Mouse (Mus musculus) intestine, postnatal 0 days (tissue): ENCODE measurements around the gene Pcdh19. TPM values are rescaled to one million over a fixed set of nuclear protein-coding genes. Genes with fewer than 3 reads are reported as not detected.
A peak's percentile ranks its signal among the peaks of the same experiment; 100 is the strongest.

Experiments
- ATAC-seq: fragments of 200-750 bp; cut with Nextera tagmentation; 2 replicates; pipeline ENCODE4 v1.8.0; 2017; ENCODE audit warnings: mild to moderate bottlenecking, moderate TSS enrichment, moderate library complexity
- H3K27ac ChIP-seq: fragments of 300-500 bp; sonication (generic); 2 replicates; pipeline ENCODE4 v1.5.1; 2014; ENCODE audit warnings: mild to moderate bottlenecking, low read depth, low read length, moderate library complexity
- H3K27me3 ChIP-seq: fragments of 300-500 bp; sonication (generic); replicated peaks from 2 replicates; pipeline ENCODE4 v1.6.1; 2014; ENCODE audit warnings: low read length, mixed read lengths; ENCODE audit not compliant: control insufficient read depth, insufficient read depth
- H3K36me3 ChIP-seq: fragments of 300-500 bp; sonication (generic); 2 replicates; pipeline ENCODE4 v1.6.1; 2014; ENCODE audit warnings: mild to moderate bottlenecking, moderate library complexity; ENCODE audit not compliant: control insufficient read depth, insufficient read depth
- H3K4me1 ChIP-seq: fragments of 300-500 bp; sonication (generic); replicated peaks from 2 replicates; pipeline ENCODE4 v1.6.1; 2014; ENCODE audit warnings: antibody characterized with exemption, low read length, mixed read lengths; ENCODE audit not compliant: control insufficient read depth, insufficient read depth
- H3K4me2 ChIP-seq: fragments of 300-500 bp; sonication (generic); replicated peaks from 2 replicates; pipeline ENCODE4 v1.6.1; 2014; ENCODE audit warnings: low read depth, mild to moderate bottlenecking, moderate library complexity
- H3K4me3 ChIP-seq: fragments of 300-500 bp; sonication (generic); 2 replicates; pipeline ENCODE4 v1.5.1; 2014; ENCODE audit warnings: low read depth, low read length
- H3K9ac ChIP-seq: fragments of 300-500 bp; sonication (generic); 2 replicates; pipeline ENCODE4 v1.6.1; 2014; ENCODE audit warnings: mild to moderate bottlenecking, low read depth, low read length
- H3K9me3 ChIP-seq: fragments of 300-500 bp; sonication (generic); 2 replicates; pipeline ENCODE4 v1.6.1; 2016; ENCODE audit warnings: mixed run types; ENCODE audit not compliant: control insufficient read depth
- CTCF ChIP-seq: sonication (generic); IDR thresholded peaks from 2 replicates; pipeline ENCODE4 v1.5.1; 2016; ENCODE audit warnings: low read depth, mild to moderate bottlenecking, control low read depth, antibody characterized with exemption, moderate library complexity
- WGBS: fragments of 180-500 bp; shearing (Covaris S2); extraction: QIAGEN DNeasy Blood & Tissue Kit; methylation state at CpG from one replicate; pipeline ENCODE4 v1.1.7; 2014; 5-methylcytosine and 5-hydroxymethylcytosine counted together
- polyA plus RNA-seq: library from polyadenylated mRNA; unstranded; fragments of >200 nt; fragmentation: Nextera tagmentation; extraction: Ambion mirVana; gene quantifications from 2 replicates; pipeline ENCODE4 v1.2.1, GENCODE M21; 2015

The Pcdh19 gene
- polyA plus RNA-seq, 1 experiment from 2014 or later = 1.3 TPM

- Histone ChIP-seq H3K9me3 (no peaks in the 10 kb centered on the region), H3K9ac (no peak overlapping the region), H3K4me2 (peak overlapping the region; percentile 76), H3K4me1 (no peaks in the 10 kb centered on the region), H3K36me3 (no peaks in the 10 kb centered on the region), H3K27me3 (peaks cover 28% of the 10 kb centered on the region), H3K27ac (no peak overlapping the region), H3K4me3 (peak overlapping the region; percentile 48)
- WGBS = 7% methylated on average over 23 of the region's 31 CpGs
- ATAC-seq = no peak
- no peak for TF ChIP-seq CTCF
These were observed 631 bp downstream of the Pcdh19 start for GRCm38 (mm10) chrX:133688156-133688555.

GRCm38 (mm10) chrX:133687666-133688151 is 1.1 kb downstream of the Pcdh19 start:
- peaks cover 28% of the 10 kb centered on the region for H3K27me3 ChIP-seq
- no peaks in the 10 kb centered on the region for H3K36me3 ChIP-seq
- no peaks in the 10 kb centered on the region for H3K4me1 ChIP-seq
- peak overlapping the region; percentile 76 for H3K4me2 ChIP-seq
- no peak for ATAC-seq
- peak overlapping the region; percentile 48 for H3K4me3 ChIP-seq
- H3K9me3 ChIP-seq = no peaks in the 10 kb centered on the region
- no peak overlapping the region for H3K27ac ChIP-seq
- no peak overlapping the region for H3K9ac ChIP-seq
- 15% methylated on average over 16 of the region's 37 CpGs for WGBS
- TF ChIP-seq CTCF = no peak

- H3K27me3 ChIP-seq = peaks cover 30% of the 10 kb centered on the region
- H3K27ac ChIP-seq = no peak overlapping the region
- TF ChIP-seq CTCF = no peak
- no peak overlapping the region for H3K9ac ChIP-seq
- H3K4me3 ChIP-seq = peak overlapping the region; percentile 48
- no peaks in the 10 kb centered on the region for H3K4me1 ChIP-seq
- no peaks in the 10 kb centered on the region for H3K9me3 ChIP-seq
- 16% methylated on average over 55 of the region's 55 CpGs for WGBS
- H3K36me3 ChIP-seq = no peaks in the 10 kb centered on the region
- ATAC-seq = no peak
- H3K4me2 ChIP-seq = peak overlapping the region; percentile 76
These were observed 2.1 kb downstream of the Pcdh19 start for GRCm38 (mm10) chrX:133686533-133687311.

GRCm38 (mm10) chrX:133685572-133685971 is 3.2 kb downstream of the Pcdh19 start:
- H3K36me3 ChIP-seq = no peaks in the 10 kb centered on the region
- TF ChIP-seq CTCF = no peak
- ATAC-seq = no peak
- H3K9ac ChIP-seq = no peak overlapping the region
- no peak overlapping the region for H3K4me2 ChIP-seq
- H3K27me3 ChIP-seq = peaks cover 25% of the 10 kb centered on the region
- no peaks in the 10 kb centered on the region for H3K4me1 ChIP-seq
- 49% methylated on average over 12 of the region's 12 CpGs for WGBS
- H3K27ac ChIP-seq = no peak overlapping the region
- H3K9me3 ChIP-seq = no peaks in the 10 kb centered on the region
- no peak overlapping the region for H3K4me3 ChIP-seq

GRCm38 (mm10) chrX:133683961-133684360 is 4.8 kb downstream of the Pcdh19 start:
- no peaks in the 10 kb centered on the region for H3K9me3 ChIP-seq

GRCm38 (mm10) chrX:133675121-133675520 is 13.7 kb downstream of the Pcdh19 start:
- Histone ChIP-seq H3K27me3 (no peaks in the 10 kb centered on the region), H3K36me3 (no peaks in the 10 kb centered on the region), H3K4me3 (no peak overlapping the region), H3K9ac (no peak overlapping the region), H3K27ac (no peak overlapping the region), H3K4me2 (no peak overlapping the region), H3K9me3 (no peaks in the 10 kb centered on the region), H3K4me1 (no peaks in the 10 kb centered on the region)
- no peak for ATAC-seq
- TF ChIP-seq CTCF = no peak
- 19% methylated on average over 2 of the region's 2 CpGs for WGBS

More at GRCm38 (mm10) chrX:133683961-133684360, 4.8 kb downstream of the Pcdh19 start:
- TF ChIP-seq CTCF = no peak
- Histone ChIP-seq H3K27me3 (peaks cover 25% of the 10 kb centered on the region), H3K36me3 (no peaks in the 10 kb centered on the region), H3K27ac (no peak overlapping the region), H3K4me2 (no peak overlapping the region), H3K9ac (no peak overlapping the region), H3K4me1 (no peaks in the 10 kb centered on the region), H3K4me3 (no peak overlapping the region)
- ATAC-seq = no peak
- WGBS = 49% methylated on average over 3 of the region's 3 CpGs
